Mouse (Mus musculus): ENCODE results near the gene Maip1. TPM values are rescaled to one million over a fixed set of nuclear protein-coding genes. Genes with fewer than 3 reads are reported as not detected.

Maip1 gene
- polyA plus RNA-seq, 1 experiment from 2014 or later = 14.6 TPM

DNA sequence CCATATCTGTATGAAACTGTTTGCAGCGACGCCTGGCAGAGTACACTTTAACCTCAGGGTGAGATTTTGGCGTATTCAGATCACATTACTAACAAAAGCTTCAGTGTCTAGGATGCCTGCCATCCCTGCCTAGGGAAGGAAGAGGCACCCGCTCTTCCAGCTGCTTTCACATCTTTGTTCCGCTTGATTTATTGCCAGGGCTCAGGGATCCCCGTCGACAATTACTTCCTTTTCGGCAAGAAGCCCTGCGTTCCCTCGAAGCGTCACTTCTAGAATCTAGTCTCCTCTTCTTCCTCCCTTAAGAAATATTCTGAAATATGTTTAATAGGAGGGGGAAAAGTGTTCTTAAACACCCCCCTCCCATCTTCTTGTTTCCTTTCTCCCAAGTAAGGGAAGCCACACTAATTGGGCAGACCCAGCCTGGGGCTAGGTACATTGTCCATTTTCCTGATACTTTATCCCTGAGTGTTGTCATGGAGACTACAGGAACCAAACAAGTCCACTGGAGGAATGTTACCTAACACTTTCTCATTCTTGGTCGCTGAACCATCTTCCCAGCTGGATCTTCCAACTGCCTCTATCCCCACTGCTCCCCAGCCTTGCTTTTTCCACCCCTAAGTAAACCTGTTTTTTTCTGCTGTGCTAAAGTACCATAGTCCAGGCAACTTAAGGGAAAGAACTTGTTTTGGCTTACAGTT is 23.8 kb downstream of the Maip1 start:
- Histone ChIP-seq H3K36me3 (ENCODE audit: control insufficient read depth, insufficient read depth, low read length) (no peaks in the 10 kb centered on the region), H3K9ac (ENCODE audit: low read length) (no peak overlapping the region), H3K4me1 (ENCODE audit: control insufficient read depth in 2 of 2, insufficient read depth in 2 of 2, low read length in 2 of 2) (no peaks in the 10 kb centered on the region; a peak in 1 of 4 replicates), H3K27ac (replicated peaks in 1 of 2; ENCODE audit: control insufficient read depth in 1 of 2, insufficient read depth in 1 of 2, low read depth in 2 of 2, low read length in 2 of 2) (peak overlapping the region in 1 of 2 experiments; percentile 47; a peak in 2 of 4 replicates), H3K9me3 (ENCODE audit: control insufficient read depth, low read length) (no peaks in the 10 kb centered on the region), H3K4me2 (ENCODE audit: low read length) (peak overlapping the region; percentile 49), H3K27me3 (ENCODE audit: control insufficient read depth, insufficient read depth, low read length) (no peaks in the 10 kb centered on the region), H3K4me3 (ENCODE audit: control insufficient read depth in 1 of 2, insufficient read depth in 1 of 2, low read depth in 1 of 2, low read length in 2 of 2) (no peak overlapping the region)
- 44% methylated on average over 12 of the region's 12 CpGs for WGBS
- no peak for ATAC-seq (ENCODE audit: insufficient number of reproducible peaks, insufficient read depth, low FRiP score, low read depth)

DNA sequence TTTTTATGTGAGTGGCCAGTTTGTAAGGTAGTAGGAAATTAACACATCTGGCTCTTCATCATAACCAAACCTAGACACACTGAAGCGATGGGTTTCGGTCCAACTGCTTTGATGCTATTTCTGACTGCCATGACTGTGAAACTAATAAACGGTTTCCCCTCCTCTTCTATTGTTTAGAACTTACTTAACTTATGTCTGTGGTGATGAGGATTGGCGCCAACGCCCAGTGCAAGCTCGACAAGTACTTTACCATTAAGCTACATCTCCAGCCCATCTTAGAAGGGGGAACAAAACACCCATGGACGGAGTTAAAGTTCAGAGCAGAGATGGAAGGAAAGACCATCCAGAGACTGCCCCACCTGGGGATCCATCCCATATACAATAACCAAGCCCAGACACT is 27.0 kb downstream of the Maip1 start:
- H3K4me2 ChIP-seq (ENCODE audit: low read length) = no peak overlapping the region
- H3K27me3 ChIP-seq (ENCODE audit: control insufficient read depth, insufficient read depth, low read length) = no peaks in the 10 kb centered on the region
- H3K9me3 ChIP-seq (ENCODE audit: control insufficient read depth, low read length) = no peaks in the 10 kb centered on the region
- no peak overlapping the region for H3K27ac ChIP-seq (replicated peaks in 1 of 2; ENCODE audit: control insufficient read depth in 1 of 2, insufficient read depth in 1 of 2, low read depth in 2 of 2, low read length in 2 of 2)
- no peak for ATAC-seq (ENCODE audit: insufficient number of reproducible peaks, insufficient read depth, low FRiP score, low read depth)
- H3K4me1 ChIP-seq (ENCODE audit: control insufficient read depth in 2 of 2, insufficient read depth in 2 of 2, low read length in 2 of 2) = peaks cover 4 to 11% of the 10 kb centered on the region in 2 experiments; a peak in 3 of 4 replicates
- H3K36me3 ChIP-seq (ENCODE audit: control insufficient read depth, insufficient read depth, low read length) = no peaks in the 10 kb centered on the region
- no peak overlapping the region for H3K9ac ChIP-seq (ENCODE audit: low read length)
- no peak overlapping the region for H3K4me3 ChIP-seq (ENCODE audit: control insufficient read depth in 1 of 2, insufficient read depth in 1 of 2, low read depth in 1 of 2, low read length in 2 of 2)
- 92% methylated on average over 7 of the region's 7 CpGs for WGBS

DNA sequence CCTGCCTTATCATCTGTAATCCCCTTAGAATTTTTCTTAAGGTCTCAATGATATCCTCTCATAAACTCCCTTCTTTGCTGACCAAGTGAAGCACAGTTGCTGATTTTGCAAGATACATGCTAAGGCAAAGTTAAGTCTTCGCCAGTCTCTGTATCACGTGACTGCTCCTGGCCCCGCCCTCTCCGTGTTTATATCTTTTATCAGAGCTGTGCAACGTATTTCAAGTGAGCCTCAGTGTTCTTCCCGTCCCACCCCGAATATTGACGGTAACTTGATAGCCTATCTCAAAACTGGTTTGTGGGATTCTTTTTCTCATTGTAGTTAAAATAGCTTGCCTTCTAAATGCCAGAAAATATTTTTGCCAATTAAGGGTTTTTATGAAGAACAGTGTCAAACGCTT is 30.3 kb downstream of the Maip1 start:
- 29% methylated on average over 9 of the region's 9 CpGs for WGBS
- ATAC-seq (ENCODE audit: insufficient number of reproducible peaks, insufficient read depth, low FRiP score, low read depth) = no peak
- peak overlapping the region; percentile 58 for H3K4me2 ChIP-seq (ENCODE audit: low read length)
- peak overlapping the region; percentile 75 to 82 for H3K27ac ChIP-seq (replicated peaks in 1 of 2; ENCODE audit: control insufficient read depth in 1 of 2, insufficient read depth in 1 of 2, low read depth in 2 of 2, low read length in 2 of 2)
- H3K27me3 ChIP-seq (ENCODE audit: control insufficient read depth, insufficient read depth, low read length) = no peaks in the 10 kb centered on the region
- H3K4me1 ChIP-seq (ENCODE audit: control insufficient read depth in 2 of 2, insufficient read depth in 2 of 2, low read length in 2 of 2) = peaks cover 11 to 12% of the 10 kb centered on the region in 2 experiments; a peak in 3 of 4 replicates
- no peaks in the 10 kb centered on the region for H3K36me3 ChIP-seq (ENCODE audit: control insufficient read depth, insufficient read depth, low read length)
- H3K9me3 ChIP-seq (ENCODE audit: control insufficient read depth, low read length) = no peaks in the 10 kb centered on the region
- H3K9ac ChIP-seq (ENCODE audit: low read length) = peak overlapping the region; percentile 42; the same call in 1 of the 2 replicates
- H3K4me3 ChIP-seq (ENCODE audit: control insufficient read depth in 1 of 2, insufficient read depth in 1 of 2, low read depth in 1 of 2, low read length in 2 of 2) = peak overlapping the region; percentile 10 to 15; a peak in 3 of 4 replicates

DNA sequence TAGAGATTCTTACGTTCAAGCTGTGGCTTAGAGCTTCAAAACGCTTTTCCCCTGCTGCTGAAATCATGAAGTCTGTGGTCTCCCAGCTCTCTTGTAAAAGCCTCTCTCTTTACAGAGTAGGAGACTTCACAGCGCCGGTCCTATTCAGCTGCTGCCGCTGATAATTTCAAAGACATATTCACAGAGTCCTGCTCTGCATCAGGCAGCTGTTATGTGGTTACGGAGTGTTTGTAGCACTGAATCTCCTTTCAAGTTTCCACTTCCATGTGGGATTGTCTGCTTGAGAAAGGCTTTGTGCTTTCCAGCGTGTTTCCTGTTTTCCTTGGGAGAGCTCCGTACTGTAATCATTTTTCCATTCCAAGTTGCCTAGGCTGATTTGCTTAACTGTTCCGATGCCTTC is 30.8 kb downstream of the Maip1 start:
- 18% methylated on average over 9 of the region's 9 CpGs for WGBS
- peak; percentile 84 for ATAC-seq (ENCODE audit: insufficient number of reproducible peaks, insufficient read depth, low FRiP score, low read depth)
- Histone ChIP-seq H3K4me2 (ENCODE audit: low read length) (peak overlapping the region; percentile 58), H3K4me3 (ENCODE audit: control insufficient read depth in 1 of 2, insufficient read depth in 1 of 2, low read depth in 1 of 2, low read length in 2 of 2) (peak overlapping the region; percentile 10 to 15; a peak in 2 of 4 replicates), H3K9ac (ENCODE audit: low read length) (peak overlapping the region; percentile 42; the same call in 1 of the 2 replicates), H3K27me3 (ENCODE audit: control insufficient read depth, insufficient read depth, low read length) (no peaks in the 10 kb centered on the region), H3K9me3 (ENCODE audit: control insufficient read depth, low read length) (no peaks in the 10 kb centered on the region), H3K4me1 (ENCODE audit: control insufficient read depth in 2 of 2, insufficient read depth in 2 of 2, low read length in 2 of 2) (peaks cover 11 to 12% of the 10 kb centered on the region in 2 experiments; a peak in 3 of 4 replicates), H3K27ac (replicated peaks in 1 of 2; ENCODE audit: control insufficient read depth in 1 of 2, insufficient read depth in 1 of 2, low read depth in 2 of 2, low read length in 2 of 2) (peak overlapping the region; percentile 75 to 82), H3K36me3 (ENCODE audit: control insufficient read depth, insufficient read depth, low read length) (no peaks in the 10 kb centered on the region)

DNA sequence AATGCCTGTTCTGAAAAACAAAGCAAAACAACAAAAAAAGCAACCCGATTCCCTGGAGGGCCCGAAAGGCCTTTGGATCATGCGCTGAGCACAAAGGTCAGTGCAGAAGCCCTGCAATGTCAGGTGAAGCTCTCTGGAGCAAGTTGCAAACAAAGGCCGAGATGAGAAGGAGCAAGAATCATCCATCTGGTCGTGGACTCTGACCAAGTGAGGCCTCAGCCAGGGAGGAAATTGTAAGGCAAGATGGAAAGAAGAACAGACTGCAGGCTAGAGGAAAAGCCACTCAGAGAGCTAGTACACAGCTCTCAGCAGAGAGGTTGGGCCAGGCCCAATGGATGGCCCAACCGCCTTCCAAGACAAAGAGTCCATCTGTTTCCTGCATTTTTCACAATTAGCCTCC is 32.9 kb downstream of the Maip1 start:
- peaks cover 11 to 12% of the 10 kb centered on the region in 2 experiments; a peak in 3 of 4 replicates for H3K4me1 ChIP-seq (ENCODE audit: control insufficient read depth in 2 of 2, insufficient read depth in 2 of 2, low read length in 2 of 2)
- ATAC-seq (ENCODE audit: insufficient number of reproducible peaks, insufficient read depth, low FRiP score, low read depth) = no peak
- H3K27me3 ChIP-seq (ENCODE audit: control insufficient read depth, insufficient read depth, low read length) = no peaks in the 10 kb centered on the region
- H3K9ac ChIP-seq (ENCODE audit: low read length) = no peak overlapping the region
- H3K36me3 ChIP-seq (ENCODE audit: control insufficient read depth, insufficient read depth, low read length) = no peaks in the 10 kb centered on the region
- WGBS = 74% methylated on average over 6 of the region's 6 CpGs
- H3K4me2 ChIP-seq (ENCODE audit: low read length) = no peak overlapping the region
- no peaks in the 10 kb centered on the region for H3K9me3 ChIP-seq (ENCODE audit: control insufficient read depth, low read length)
- H3K4me3 ChIP-seq (ENCODE audit: control insufficient read depth in 1 of 2, insufficient read depth in 1 of 2, low read depth in 1 of 2, low read length in 2 of 2) = no peak overlapping the region
- peak overlapping the region in 1 of 2 experiments; percentile 3; a peak in 2 of 4 replicates for H3K27ac ChIP-seq (replicated peaks in 1 of 2; ENCODE audit: control insufficient read depth in 1 of 2, insufficient read depth in 1 of 2, low read depth in 2 of 2, low read length in 2 of 2)

DNA sequence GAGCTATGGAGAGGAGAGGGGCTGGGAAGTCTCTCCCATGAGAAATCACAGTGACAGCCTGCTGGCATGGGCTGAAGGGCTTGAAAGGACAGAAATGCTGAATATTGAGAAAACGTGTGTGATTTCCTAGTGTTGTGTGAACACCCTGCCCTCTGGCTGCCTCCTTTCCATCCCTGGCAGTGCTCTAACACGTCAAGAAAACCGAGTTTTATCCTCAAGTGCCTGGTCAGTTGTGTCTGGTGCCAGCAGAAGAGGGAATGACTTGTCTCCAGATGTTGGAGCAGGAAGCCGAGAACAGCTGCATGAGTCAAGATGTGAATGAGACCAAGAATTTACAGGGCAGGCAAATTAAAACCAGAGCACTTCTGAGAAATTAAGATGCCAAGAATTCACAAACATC is 34.6 kb downstream of the Maip1 start:
- 47% methylated on average over 4 of the region's 4 CpGs for WGBS
- ATAC-seq (ENCODE audit: insufficient number of reproducible peaks, insufficient read depth, low FRiP score, low read depth) = no peak
- no peak overlapping the region for H3K27ac ChIP-seq (replicated peaks in 1 of 2; ENCODE audit: control insufficient read depth in 1 of 2, insufficient read depth in 1 of 2, low read depth in 2 of 2, low read length in 2 of 2)
- peaks cover 11 to 12% of the 10 kb centered on the region in 2 experiments; a peak in 3 of 4 replicates for H3K4me1 ChIP-seq (ENCODE audit: control insufficient read depth in 2 of 2, insufficient read depth in 2 of 2, low read length in 2 of 2)
- H3K9me3 ChIP-seq (ENCODE audit: control insufficient read depth, low read length) = no peaks in the 10 kb centered on the region
- no peaks in the 10 kb centered on the region for H3K27me3 ChIP-seq (ENCODE audit: control insufficient read depth, insufficient read depth, low read length)
- no peaks in the 10 kb centered on the region for H3K36me3 ChIP-seq (ENCODE audit: control insufficient read depth, insufficient read depth, low read length)
- no peak overlapping the region for H3K4me2 ChIP-seq (ENCODE audit: low read length)
- no peak overlapping the region for H3K9ac ChIP-seq (ENCODE audit: low read length)
- no peak overlapping the region for H3K4me3 ChIP-seq (ENCODE audit: control insufficient read depth in 1 of 2, insufficient read depth in 1 of 2, low read depth in 1 of 2, low read length in 2 of 2)

DNA sequence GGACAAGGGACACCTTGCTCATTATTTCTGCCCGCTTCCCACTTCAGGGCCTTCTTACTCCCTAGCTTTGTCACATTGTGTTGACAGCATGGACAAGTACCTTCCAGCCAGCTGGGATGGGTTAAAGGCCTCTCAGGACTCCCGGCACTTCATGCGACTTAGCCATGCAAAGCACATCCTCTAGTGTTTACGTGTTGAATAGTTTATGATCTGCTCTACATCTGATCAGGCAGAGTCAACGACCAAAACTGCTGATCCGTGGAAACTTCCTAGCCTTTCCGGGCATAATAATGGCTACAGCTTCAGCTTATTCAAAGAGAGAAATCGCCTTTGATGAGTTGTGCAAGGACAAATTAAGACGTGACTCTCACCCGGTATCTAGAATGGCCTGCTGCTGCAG is 39.6 kb downstream of the Maip1 start:
- Histone ChIP-seq H3K27me3 (ENCODE audit: control insufficient read depth, insufficient read depth, low read length) (no peaks in the 10 kb centered on the region), H3K36me3 (ENCODE audit: control insufficient read depth, insufficient read depth, low read length) (no peaks in the 10 kb centered on the region), H3K4me1 (ENCODE audit: control insufficient read depth in 2 of 2, insufficient read depth in 2 of 2, low read length in 2 of 2) (peaks cover 0 to 2% of the 10 kb centered on the region in 2 experiments; a peak in 1 of 4 replicates), H3K9me3 (ENCODE audit: control insufficient read depth, low read length) (no peaks in the 10 kb centered on the region), H3K4me3 (ENCODE audit: control insufficient read depth in 1 of 2, insufficient read depth in 1 of 2, low read depth in 1 of 2, low read length in 2 of 2) (no peak overlapping the region), H3K4me2 (ENCODE audit: low read length) (no peak overlapping the region), H3K9ac (ENCODE audit: low read length) (no peak overlapping the region), H3K27ac (replicated peaks in 1 of 2; ENCODE audit: control insufficient read depth in 1 of 2, insufficient read depth in 1 of 2, low read depth in 2 of 2, low read length in 2 of 2) (no peak overlapping the region)
- no peak for ATAC-seq (ENCODE audit: insufficient number of reproducible peaks, insufficient read depth, low FRiP score, low read depth)
- 67% methylated on average over 10 of the region's 10 CpGs for WGBS

Data from heart, embryonic 14.5 days (tissue).